Mouse (Mus musculus) CH12.LX (cell line): ENCODE data around the gene Rad9a.

Source experiments
- NRF1 ChIP-seq: IDR thresholded peaks from 2 replicates; pipeline ENCODE4 v1.6.1; 2014; ENCODE audit warnings: low read depth, mild to moderate bottlenecking, inconsistent platforms, low read length, improper control_type of control experiment, moderate library complexity
- PAX5 ChIP-seq: IDR thresholded peaks from 2 replicates; pipeline ENCODE4 v1.6.1; 2012; ENCODE audit warnings: low read length, inconsistent platforms, mixed read lengths
- POLR2A ChIP-seq: IDR thresholded peaks from 2 replicates; pipeline ENCODE4 v1.6.1; 2011; ENCODE audit warnings: low read depth, mild to moderate bottlenecking, improper control_type of control experiment, low read length
- POLR2AphosphoS2 ChIP-seq: IDR thresholded peaks from 2 replicates; pipeline ENCODE4 v1.6.1; 2011; ENCODE audit warnings: low read depth, low read length, improper control_type of control experiment
- SIN3A ChIP-seq: IDR thresholded peaks from 2 replicates; pipeline ENCODE4 v1.6.1; 2012; ENCODE audit warnings: low read length, improper control_type of control experiment, inconsistent platforms
- TCF12 ChIP-seq: IDR thresholded peaks from 2 replicates; pipeline ENCODE4 v1.6.1; 2014; ENCODE audit warnings: low read depth, mild to moderate bottlenecking, inconsistent platforms, low read length, improper control_type of control experiment

- TF ChIP-seq POLR2A (no peak), NRF1 (no peak), POLR2AphosphoS2 (no peak), PAX5 (no peak), SIN3A (no peak), TCF12 (no peak)
Observed at GRCm38 (mm10) chr19:4230415-4230814, 29.0 kb upstream of the Rad9a start.
